Mouse (Mus musculus): ENCODE results near the gene Prps1.

GRCm38 (mm10) chrX:140457502-140457901 lies 1.1 kb downstream of the Prps1 start:
- TF ChIP-seq CTCF (IDR thresholded peaks at IDR 0.05; ENCODE audit: insufficient read depth, low read length) (no peak), POLR2A (IDR thresholded peaks at IDR 0.05; ENCODE audit: borderline replicate concordance, extremely low read depth, low read depth, low read length) (no peak)
